Mouse (Mus musculus) embryo, embryonic 11 days (tissue): ENCODE data around the gene Mroh2a.

Experiments
- DNase-seq: peaks from one replicate; pipeline ENCODE4 v3.0.0-alpha.2; 2015

Gene Mroh2a

DNA sequence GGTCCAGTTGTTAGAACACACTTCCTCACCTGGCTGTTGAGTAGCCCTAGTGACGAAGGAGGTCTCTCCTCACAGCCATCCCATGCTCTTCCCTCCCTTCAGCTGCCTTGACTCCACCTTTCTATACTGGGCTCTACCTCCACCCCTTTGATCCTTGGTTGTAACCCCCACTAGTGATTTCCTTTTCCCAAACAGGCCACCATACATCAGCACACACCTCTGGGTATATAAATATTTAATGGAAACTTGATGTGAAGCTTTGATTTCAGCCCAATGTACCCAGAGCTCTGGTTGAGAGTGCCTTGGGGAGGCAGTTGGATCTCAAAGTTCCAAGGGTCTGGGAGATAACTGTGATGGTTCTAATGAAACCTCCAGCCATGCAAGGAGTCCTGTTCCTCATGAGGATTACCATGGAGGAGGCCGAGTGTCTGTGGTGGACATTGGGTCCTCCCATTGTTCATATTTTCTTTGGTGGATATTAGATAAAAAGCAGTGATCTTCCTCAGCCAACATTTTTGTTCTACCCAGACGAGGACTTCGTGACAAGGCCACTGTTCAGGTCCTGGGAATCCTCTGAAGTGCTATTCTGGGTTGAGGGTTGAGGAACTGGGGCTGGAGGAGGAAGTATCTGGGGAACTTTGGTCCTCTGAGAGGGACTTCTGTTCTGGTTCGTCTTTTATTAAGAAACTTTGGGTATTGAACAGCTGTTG, at the start of gene Mroh2a:
Gene Mroh2a (plus strand): TSS at position 317 of the 710 bp plus-strand sequence.
- DNase-seq, result no peak

DNA sequence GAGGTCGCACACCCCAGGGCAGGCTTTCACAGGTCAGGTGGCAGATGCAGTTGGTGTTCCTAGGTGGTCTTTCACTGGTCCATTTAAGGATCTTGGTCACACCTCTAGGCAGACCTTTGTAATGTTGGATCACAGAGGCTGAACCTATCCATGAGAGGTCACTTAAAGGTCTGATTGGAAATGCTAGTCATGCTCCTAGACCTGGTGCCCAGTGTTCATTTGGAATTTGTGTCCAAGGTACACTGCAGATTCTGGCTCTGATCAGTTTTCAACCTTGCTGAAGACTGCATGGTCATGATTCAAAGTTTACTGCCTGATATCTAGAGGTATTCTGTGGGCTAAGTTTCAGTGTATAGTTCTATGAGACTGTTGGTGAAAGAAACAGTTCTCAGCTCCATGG, 47.1 kb upstream of the Mroh2a start:
- no peak for DNase-seq

DNA sequence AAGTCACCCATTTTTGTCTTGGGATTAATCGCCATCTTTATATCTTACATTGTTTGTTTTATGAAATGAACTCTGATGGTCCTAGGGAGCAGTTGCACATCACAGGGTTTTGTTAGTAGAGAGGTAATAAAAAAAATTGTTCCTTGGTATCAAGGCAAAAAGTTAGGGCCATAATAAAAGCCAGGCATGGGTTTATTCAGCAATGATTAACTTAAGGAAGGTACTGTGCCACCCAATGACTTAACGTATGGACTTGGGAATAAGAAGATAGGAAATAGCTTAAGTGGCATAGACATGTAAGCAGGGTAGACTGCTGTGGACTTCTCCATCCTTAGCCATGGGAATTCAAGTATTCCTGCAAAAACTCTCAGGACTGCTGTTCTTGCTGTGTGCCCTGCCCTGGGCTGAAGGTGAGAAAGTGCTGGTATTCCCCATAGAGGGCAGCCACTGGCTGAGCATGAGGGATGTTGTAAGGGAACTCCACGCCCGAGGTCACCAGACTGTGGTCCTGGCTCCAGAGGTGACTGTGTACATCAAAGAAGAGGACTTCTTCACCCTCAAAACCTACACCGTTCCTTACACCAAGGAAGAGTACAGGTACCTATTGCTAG, 40.4 kb upstream of the Mroh2a start:
- no peak for DNase-seq

DNA sequence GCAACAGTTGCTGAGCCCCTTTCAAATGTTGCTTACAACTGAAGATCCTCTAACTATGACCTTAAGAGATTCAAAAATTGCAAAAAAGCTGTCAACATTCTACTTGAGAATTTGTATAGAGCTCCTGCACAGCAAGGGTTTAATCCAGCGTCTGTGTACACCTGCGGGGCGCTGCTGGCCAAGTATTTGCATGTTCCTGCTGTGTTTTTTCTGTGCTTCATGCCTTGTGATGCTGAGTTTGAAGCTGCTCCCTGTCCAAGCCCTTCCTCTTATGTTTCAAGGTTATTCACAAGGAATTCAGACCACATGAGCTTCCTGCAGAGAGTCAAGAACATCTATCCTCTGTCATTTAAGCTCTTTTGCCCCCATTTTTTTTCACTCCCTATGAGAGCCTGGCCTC, 34.6 kb upstream of the Mroh2a start:
- no peak for DNase-seq

DNA sequence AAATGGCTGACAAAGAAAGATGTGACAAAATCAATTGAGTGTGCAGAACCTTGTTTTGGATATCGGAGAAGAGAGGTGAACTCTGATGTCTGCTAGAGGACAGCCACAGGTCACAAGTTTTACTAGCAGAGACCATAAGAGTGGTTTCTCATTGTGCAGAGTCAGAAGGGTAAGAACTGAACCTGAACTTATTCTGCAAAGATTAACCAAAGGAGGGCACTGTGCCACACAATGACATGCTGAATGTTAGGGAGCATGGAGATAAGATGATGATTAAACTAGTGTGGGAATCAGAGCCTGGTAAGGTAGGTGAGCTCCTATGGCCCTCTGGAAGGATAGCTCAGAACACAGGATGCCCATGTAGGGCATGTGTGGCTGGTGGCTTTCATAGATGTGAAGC, 31.1 kb upstream of the Mroh2a start:
- DNase-seq, result no peak

DNA sequence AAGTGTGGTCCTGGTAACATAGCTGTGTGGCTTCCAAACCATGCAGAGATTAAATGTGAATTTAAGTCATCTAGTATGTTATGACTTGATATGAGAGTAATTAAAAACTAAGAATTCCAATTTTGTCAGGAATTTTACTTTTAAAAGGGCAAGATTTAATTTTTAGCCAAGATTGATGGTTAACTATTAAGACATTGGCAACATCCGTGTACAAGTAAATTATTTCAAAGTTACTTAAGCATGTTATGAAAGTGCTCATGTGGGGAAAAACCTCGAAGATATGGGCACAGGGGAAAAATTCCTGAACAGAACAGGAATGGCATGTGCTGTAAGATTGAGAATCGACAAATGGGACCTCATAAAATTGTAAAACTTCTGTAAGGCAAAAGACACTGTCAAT, 29.3 kb upstream of the Mroh2a start:
- no peak for DNase-seq

DNA sequence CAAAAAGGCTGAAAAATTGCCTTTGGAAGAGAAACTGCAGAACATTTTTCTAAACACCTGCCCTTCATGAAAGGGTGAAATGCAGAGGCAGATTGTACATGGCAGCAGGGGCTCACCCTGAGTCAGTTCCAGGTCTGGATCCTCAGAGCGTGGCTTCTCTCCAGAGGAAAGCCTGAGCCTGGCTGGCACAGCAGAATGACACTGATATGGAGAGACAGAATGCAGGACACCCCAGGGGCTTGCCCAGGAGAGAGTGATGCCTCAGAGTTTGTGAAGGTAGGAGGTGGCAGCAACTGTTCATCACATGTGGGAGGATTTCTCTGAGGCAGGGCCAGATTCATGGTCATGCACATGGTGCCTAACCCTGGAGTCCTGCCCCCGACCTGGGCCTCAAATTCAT, 26.8 kb upstream of the Mroh2a start:
- no peak for DNase-seq

DNA sequence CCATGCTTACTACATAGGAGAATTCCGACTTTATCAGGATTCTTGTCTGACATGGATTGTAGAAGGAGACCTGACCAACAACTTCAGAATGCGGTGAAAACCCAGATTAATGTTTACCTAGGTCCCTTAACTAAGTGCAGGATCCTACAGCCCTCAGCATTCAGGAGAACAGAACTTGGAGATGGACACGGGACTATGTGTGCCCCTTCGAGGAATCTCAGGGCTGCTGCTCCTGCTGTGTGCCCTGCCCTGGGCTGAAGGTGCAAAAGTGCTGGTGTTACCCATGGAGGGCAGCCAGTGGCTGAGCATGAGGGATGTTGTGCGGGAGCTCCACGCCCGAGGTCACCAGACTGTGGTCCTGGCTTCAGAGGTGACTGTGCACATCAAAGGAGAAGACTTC, 26.3 kb upstream of the Mroh2a start, which contains the start of gene Ugt1a2:
Gene Ugt1a2 (plus strand): TSS at position 146 of the 400 bp plus-strand sequence.
- no peak for DNase-seq

DNA sequence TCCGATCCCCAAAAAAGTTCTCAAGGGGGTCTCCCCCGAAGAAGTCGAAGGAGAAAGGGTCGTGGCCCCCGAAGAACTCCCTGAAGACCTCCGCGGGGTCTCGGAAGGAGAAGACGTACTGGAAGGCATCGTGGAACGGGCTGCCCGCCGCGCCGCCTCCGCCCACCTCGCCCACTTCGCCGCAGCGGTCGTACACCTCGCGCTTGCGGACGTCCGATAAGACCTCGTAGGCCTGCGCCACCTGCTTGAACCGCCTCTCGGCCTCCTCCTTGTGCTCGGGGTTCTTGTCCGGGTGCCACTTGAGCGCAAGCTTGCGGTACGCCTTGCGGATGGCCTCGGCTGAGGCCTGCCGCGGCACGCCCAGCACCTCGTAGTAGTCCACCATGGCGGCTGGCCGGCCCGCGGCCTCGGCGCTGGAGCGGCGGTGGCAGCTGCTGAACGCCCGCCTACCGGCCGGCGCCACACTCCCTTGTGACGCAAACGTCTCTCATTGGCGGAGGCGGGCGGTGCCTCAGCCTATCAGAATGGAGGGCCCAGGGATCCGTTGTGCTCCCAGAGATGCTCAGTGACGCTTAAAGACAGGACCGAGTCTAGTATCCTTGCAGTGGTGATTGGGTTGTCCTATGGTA, 21.4 kb upstream of the Mroh2a start, which contains the start of gene Dnajb3:
Gene Dnajb3 (minus strand): TSS at position 489 of the 629 bp plus-strand sequence.
- DNase-seq, result peak; percentile 94

DNA sequence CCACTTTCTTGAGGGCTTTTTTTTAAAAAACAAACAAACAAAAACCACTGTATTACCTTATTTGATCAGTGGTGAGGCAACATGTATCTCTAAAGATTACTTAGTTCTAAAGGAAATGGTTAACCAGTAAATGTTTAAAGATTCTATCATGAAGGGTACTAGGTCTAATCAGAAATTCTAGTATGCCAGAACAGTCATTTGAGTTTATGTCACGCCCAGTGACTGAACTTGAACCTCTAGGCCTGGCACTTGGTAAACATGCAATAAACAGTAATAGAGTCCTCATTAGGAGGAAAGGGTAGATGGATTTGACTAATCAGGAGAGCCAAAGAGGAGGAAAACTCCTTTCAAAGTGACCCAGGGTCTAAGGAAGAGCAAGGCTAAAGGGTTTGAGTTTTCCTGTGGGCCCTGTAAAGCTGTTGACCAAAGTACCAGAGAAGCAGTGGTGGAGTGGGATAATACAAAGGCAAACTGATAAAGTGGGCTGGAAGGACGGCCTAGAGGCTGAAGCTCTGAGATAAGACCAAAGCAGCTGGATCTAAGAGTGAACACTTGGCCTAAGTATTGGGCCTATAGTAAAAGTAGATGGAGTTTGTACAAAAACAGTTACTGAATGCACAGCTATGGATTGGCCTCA, 19.8 kb upstream of the Mroh2a start:
- no peak for DNase-seq

DNA sequence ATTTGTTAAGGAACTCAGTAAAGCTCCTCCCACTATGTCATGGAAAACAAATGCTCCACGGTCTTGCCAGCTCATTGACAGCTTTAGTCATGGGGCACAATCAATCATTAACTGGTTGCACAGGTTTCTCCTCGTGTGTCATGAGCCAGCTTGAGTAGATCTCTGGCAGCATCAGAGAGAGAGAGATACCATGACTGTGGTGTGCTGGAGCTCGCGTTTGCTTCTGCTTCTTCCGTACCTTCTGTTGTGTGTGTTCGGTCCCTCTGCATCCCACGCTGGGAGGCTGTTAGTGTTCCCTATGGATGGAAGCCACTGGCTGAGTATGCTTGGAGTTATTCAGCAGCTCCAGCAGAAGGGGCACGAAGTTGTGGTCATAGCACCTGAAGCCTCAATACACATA, 15.0 kb upstream of the Mroh2a start, which contains the start of gene Ugt1a1:
Gene Ugt1a1 (plus strand): TSS at position 148 of the 400 bp plus-strand sequence.
- peak; percentile 4 for DNase-seq

DNA sequence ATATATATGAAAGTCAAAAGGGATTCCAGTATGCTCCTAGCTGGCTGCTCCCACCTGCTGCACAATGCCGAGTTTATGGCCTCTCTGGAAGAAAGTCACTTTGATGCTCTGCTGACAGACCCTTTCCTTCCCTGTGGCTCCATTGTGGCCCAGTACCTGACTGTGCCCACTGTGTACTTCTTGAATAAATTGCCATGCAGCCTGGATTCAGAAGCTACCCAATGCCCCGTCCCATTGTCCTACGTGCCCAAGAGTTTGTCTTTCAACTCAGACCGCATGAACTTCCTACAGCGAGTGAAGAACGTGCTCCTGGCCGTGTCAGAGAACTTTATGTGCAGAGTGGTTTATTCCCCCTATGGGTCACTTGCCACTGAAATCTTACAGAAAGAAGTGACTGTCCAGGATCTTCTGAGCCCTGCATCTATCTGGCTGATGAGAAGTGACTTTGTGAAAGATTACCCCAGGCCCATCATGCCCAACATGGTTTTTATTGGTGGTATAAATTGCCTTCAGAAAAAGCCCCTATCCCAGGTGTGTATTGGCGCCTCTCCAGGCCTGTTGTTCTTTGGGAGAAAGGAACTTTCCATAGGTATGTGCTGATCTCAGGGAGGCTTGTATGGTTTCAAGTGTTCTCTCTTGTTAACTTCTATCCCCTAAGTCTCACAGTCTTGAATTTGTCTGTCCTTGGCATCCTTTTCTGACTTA, 14.3 kb upstream of the Mroh2a start:
- DNase-seq, result peak; percentile 3

DNA sequence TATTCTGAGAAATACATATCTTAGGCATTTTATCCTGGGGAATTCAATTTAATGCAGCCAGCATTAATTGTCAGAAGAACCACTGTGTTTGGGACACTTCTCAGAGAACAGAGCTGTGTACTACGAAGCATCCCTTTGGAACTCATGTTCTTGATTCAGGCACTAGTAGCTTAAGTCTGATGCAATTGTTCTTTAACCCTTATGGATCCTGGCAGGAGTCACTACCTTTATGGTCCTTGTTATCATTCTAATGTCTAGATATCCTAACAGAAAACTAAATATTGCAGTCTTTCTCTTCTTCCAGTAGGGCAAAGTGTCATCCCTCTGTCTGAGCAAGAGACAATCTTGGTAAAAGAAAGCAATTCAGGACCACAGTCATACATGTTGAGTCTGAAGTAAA, 13.7 kb upstream of the Mroh2a start:
- peak; percentile 1 for DNase-seq

DNA sequence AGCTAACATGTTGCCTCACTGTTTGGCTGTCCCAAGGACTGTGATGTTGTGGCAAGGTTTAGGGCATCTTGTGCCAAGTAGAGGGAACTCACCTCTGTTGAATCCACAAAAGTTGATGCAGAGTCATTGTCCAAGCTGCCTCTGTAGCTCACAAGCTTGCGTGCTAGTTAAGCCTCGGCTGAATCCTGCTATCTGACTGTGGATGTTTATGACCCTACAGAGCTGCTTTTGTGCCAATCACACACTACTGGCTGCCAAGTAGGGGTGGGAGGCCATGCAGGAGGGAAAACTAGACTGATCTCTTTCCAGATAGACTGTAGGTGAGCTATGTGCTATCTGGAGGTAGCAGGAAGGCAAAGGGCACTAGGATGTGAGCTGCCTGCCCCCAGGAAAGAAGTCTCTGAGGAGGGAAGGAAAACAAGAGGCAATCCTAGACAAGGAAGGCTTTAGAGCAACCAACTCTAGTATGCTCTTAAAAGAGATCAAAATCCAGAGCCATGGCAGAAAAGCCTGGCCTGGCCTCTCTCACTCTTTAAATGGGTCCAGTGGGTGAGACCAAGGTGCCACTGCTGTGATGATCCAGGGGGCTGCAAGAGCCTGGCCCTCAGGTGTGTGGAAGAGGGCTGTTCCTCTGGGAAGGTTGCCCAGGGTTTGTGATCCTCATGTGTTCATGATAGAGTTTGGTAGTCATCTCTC, 12.9 kb upstream of the Mroh2a start:
- DNase-seq, result peak; percentile 2

DNA sequence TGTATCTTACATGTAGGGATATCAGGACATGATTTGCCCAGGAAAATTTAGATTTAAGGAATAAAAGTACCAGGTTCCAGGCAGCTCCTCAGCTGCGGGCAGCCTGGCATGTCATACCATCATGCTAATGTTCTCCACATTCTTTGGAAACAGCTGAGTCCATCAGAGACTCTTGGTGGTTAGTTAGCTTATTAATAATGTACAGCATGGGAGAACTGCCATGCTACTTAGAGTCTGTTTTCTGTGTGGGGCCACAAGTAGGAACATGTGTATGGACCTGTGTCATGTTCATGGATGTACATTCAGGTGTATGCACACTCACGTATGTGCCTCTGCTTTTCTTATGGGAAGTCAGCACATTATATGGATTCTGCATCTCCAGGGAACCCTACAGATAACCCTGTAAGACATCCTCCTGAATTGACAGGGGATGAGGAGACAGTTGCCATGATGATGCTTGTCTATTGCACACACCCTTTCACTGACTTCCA, 12.3 kb upstream of the Mroh2a start:
- peak; percentile 2 for DNase-seq

DNA sequence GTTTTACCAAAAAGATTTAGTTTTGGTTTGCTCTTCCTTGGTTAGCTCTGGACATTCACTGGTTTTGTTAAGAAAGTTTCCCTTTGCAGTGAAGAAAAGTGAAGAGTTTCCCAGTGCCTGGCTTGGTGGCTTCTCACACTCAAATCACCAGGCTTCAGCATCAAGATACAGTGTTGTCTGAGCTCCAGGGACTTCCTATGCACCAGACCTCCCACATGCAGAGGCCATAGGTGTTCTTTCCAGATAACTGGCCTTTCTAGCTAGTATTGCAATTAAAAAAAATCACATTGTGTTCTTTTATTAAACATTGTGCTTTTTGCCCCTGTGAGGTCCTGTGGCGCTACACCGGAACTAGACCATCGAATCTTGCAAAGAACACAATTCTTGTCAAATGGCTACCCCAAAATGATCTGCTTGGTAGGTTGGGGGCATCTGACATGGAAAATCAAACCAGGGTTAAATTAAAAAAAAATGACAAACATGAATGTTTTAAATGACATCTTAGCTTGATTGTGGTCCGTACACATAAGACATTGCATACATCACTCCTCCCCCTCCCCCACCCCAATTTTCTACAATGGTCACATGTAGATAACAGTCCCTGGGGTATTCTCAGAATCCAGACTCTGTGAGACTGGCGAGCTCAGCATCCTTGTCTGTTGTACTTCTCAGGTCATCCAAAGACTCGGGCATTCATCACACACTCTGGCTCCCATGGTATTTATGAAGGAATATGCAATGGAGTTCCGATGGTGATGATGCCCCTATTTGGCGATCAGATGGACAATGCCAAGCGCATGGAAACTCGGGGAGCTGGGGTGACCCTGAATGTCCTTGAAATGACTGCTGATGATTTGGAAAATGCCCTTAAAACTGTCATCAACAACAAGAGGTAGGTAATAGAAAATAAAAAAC, 11.1 kb upstream of the Mroh2a start:
- peak; percentile 7 for DNase-seq

DNA sequence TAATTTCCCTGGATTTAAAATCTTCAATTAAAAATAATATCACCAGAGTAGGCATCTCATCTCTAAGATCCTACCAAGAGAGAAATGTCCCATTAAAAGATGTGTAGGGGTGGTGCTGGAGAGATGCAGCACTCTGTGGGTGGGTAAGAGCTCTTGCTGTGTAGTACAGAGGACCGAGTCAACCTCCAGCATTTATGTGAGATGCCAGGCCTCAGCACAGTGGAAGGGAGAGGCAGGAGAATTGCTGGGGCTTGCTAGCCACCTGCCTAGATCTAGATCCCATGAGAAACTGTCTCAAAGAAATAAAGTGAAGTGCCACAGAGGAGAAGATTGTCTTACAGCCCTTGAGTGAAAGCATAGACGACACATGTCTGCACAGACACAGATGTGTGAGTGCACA, 10.2 kb upstream of the Mroh2a start:
- DNase-seq, result peak; percentile 1

DNA sequence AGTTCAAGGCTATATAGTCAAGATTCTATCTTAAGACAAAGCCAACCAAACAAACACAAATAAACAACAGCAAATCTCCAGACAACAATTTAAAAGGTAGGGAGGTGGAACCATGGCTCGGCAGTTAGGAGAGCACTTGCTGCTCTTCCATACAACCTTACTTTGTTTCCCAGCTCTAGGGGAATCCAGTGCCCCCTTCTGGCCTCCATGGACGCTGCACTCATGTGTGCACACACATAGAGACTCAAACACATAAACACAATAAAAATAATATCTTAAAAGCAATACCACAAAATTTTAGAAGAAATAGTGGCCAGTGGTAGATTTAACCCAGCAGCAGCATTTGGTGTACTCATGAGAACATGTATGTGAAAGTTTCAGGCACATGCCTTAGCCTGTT, 9.6 kb upstream of the Mroh2a start:
- DNase-seq, result peak; percentile 1

DNA sequence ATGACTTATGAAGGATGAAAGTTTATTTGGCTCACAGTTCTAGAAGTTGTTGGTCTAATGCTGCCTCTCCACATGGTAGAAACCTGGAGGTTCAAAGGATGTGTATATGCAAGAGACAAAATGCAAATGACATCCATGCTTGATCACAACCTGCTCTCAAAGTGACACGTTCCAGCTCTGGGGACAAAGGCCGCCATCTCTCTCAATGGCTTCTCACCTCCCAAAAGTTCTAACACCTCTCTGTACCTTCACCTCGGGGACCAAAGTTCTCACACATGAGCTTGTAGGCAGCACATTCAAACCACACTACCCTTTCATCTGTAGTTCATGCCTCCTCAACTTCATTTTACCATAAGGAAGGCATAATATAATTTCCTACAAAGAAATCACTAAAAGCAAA, 9.2 kb upstream of the Mroh2a start:
- DNase-seq, result peak; percentile 2

DNA sequence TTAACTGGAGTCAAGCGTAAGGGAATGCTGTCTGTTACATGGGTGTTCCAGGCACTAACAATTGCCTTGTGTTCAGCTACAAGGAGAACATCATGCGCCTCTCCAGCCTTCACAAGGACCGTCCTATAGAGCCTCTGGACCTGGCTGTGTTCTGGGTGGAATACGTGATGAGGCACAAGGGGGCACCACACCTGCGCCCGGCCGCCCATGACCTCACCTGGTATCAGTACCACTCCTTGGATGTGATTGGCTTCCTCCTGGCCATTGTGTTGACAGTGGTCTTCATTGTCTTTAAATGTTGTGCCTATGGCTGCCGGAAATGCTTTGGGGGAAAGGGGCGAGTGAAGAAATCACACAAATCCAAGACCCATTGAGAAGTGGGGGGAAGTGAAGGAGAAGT, 8.7 kb upstream of the Mroh2a start:
- peak; percentile 1 for DNase-seq

DNA sequence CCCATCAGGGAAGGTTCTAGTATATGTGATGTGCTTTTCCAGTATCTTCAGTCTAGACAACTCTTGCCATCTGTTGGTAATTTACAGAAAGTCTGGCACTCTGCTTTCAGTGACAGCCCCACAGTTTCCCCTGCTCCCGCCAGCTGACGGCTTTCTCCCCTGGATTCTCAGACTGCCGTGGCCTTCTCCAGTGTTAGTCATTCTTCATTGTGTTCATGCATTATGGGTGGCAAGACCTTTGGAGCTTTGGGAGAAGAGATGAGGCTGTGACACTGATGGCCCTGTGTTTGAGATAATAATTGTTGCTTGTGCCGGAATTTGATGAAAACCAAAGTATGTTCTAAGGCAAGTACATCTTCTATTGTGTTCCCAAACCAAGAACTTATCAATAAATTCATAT, 8.2 kb upstream of the Mroh2a start:
- DNase-seq, result no peak
